Mouse (Mus musculus): ENCODE results near the gene Diaph3.

GRCm38 (mm10) chr14:86646499-86647120 is 494.4 kb downstream of the Diaph3 start:
- TF ChIP-seq TAL1 (IDR thresholded peaks at IDR 0.05; ENCODE audit: low read length) = no peak
- TF ChIP-seq GATA1 (IDR thresholded peaks at IDR 0.05; ENCODE audit: low read length) = no peak

All from erythroblast, embryonic 14.5 days (primary cell).